Mouse (Mus musculus) lung, postnatal 25 days (tissue): Measurements from ENCODE around the gene Gm10718.
A peak's percentile ranks its signal among the peaks of the same experiment; 100 is the strongest.
"Not testable (repeated sequence)": the region's sequence is repeated elsewhere in the genome, so short reads cannot be mapped to it uniquely, and the experiment has no call there.

Experiments used
- DNase-seq: peaks from one replicate; pipeline ENCODE4 v3.0.0; 2022; ENCODE audit warnings: low spot score

Gene Gm10718

GRCm38 (mm10) chr9:3025653-3026052 lies 2.3 kb downstream of the Gm10718 start:
- DNase-seq: peak; percentile 80

GRCm38 (mm10) chr9:3026136-3026535 lies 2.8 kb downstream of the Gm10718 start:
- not testable (repeated sequence) for DNase-seq

- not testable (repeated sequence) for DNase-seq
Measured at GRCm38 (mm10) chr9:3026741-3027140, 3.4 kb downstream of the Gm10718 start.

GRCm38 (mm10) chr9:3027200-3027599 lies 3.9 kb downstream of the Gm10718 start:
- not testable (repeated sequence) for DNase-seq

- peak; percentile 43 for DNase-seq
Measured at GRCm38 (mm10) chr9:3029276-3030000, 6.1 kb downstream of the Gm10718 start.

GRCm38 (mm10) chr9:3030677-3031318 lies 7.5 kb downstream of the Gm10718 start:
- DNase-seq: not testable (repeated sequence)

- DNase-seq: not testable (repeated sequence)
Measured at GRCm38 (mm10) chr9:3034299-3034698, 11.0 kb downstream of the Gm10718 start, which contains the start of gene Gm17535. Gm17535 (plus strand) TSS chr9:3034599.

GRCm38 (mm10) chr9:3036577-3036976 lies 13.2 kb downstream of the Gm10718 start, which contains the start of gene Gm10715:
Gm10715 (plus strand) TSS chr9:3036877.
- not testable (repeated sequence) for DNase-seq

GRCm38 (mm10) chr9:3038161-3038560 lies 14.8 kb downstream of the Gm10718 start:
- not testable (repeated sequence) for DNase-seq
